Mouse (Mus musculus) layer of hippocampus, adult 11-12 months (tissue): ENCODE results near the gene Chek2.

Experiments used
- DNase-seq: peaks from one replicate; pipeline ENCODE4 v3.0.0; 2022; ENCODE audit warnings: low spot score

Chek2 gene

DNA sequence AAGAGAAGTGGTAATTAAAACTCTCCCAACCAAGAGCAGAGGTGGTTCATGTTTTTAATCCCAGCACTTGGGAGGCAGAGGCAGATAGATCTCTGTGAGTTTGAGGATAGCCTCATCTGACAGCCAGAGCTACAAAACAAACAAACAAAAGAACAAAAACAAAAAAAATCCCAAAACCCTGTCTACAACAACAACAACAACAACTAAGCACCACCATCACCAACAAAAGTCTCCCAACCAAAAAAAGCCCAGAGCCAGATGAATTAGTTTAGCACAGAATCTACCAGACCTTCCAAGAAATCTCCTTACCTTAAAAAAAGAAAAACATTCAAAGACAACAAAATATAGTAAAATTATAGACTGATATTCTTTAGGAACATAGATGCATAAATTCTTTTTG lies 60.6 kb downstream of the Chek2 start:
- no peak for DNase-seq

DNA sequence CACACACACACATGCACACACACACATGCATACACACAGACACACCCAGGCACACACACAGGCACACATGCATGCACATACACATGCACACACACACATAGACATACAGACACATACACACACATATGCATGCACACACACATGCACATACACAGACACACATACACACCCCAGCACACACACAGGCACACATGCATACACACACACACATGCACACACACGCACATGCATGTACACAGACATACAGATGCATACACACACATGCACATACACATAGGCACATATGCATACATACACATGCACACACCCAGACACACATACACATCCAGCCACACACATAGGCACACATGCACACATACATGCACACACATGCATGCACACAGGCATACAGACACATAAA lies 66.9 kb downstream of the Chek2 start:
- DNase-seq = no peak

DNA sequence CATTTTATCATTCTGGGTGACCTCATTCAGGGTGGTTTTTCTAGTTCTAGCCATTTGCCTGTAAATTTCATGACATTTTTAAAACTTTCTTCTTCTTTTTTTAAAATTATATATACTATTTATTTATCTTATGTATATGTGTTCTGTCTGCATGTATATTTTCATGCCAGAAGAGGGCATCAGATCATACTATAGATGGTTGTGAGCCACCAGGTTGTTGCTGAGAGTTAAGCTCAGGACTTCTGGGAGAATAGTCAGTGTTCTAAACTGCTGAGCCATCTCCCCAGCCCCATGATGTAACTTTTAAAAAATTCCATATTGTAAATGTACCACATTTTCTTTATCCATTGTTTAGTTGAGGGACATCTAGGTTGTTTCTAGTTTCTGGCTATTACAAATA lies 69.1 kb downstream of the Chek2 start:
- DNase-seq = no peak

DNA sequence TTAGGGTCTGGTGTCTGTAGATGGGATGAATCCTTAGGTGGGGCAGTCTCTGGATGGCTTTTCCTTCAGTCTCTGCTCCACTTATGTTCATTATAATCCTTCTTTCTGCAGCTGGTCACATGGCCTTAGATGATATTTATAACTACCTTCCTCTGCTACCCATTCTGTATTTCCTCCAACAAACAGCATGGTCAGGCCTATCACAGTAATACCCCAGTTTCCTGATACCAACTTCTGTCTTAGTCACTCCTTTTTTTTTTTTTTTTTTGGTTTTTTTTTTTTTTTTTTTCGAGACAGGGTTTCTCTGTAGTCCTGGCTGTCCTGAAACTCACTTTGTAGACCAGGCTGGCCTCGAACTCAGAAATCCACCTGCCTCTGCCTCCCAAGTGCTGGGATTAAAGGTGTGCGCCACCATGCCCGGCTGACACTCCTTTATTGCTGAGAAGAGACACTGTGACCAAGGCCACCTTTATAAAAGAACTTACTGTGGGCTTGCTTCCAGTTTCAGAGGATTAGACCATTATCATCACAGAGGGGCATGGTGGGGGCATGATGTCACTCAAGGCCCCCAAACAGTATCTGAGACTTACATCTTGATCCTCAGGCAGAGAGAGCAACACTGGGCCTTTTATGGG lies 70.3 kb downstream of the Chek2 start:
- DNase-seq = no peak

DNA sequence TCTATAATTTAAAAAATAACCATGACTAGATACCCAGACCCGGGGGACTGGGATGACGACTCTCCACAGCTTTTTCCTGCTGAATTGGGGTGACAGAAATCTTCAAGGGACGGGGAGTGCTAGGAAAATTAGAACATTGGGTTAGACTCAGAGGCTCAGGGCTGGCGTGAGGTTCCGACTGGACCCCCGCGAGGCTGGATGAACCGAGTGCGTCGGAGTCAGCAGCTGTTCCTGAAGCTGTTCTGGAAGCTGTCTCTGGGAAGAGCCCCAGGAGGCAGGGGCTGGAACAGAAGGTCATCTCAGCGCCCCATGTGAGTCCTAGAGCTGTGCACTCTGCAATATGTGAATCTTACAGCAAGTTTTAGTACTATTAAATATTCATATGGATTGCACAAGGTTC lies 75.1 kb downstream of the Chek2 start:
- no peak for DNase-seq

DNA sequence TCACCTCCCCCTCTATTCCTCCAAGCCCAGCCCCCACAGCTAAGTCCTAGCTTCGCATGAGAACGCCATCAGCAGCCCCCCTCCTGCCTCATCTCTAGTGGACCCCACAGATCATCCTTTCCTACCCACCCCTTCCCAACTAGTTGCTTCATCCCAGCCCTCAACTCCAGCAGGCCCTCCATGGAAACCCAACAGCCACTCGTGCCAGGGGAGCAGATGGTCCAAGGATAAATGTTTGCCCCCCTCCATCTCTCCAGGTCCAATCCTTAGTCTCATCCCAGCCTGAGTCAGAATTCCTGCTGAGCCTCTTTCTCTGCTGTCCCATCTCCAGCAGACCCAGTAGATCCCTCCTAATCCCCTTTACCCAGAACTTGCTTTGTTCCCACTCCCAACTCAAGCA lies 76.5 kb downstream of the Chek2 start:
- DNase-seq = no peak

DNA sequence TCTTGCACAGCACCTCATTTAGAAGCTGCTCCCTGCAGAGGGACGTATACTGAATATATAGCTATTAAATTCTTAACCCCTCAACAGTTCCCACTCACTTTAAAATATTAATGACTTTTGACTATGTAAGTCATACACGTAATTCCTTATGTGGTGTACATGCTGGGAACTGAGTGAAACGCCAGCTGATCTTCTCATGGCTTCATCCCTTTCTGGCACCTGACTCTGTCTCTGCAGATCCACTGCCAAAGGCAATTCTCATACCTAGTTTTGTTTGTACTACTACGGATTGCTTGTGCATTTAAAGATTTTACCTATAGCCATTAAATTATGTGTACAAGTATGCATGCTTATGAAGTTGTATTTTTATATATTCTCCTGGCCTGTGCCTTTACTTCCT lies 79.8 kb downstream of the Chek2 start:
- no peak for DNase-seq

DNA sequence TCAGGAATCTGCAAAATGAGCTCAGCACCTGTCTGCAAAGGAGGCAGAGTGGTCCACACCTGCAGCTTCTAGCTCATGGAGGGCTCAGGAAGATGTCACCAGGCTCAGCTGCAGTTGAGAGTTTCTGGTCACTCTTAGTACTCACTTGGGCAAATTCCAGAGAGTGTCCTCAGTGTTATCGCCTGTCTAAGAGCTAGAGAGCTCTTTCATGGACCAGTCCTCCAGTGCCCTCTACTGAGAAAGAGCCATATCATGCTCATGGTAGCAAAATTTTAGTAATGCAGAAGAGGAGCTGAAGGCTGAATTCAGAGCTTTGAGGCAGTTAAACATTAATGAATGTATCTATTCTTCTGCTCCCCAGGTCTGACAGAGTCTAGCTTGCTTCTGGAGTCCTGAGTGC lies 83.6 kb downstream of the Chek2 start:
- DNase-seq = peak; percentile 27
